Mouse (Mus musculus) midbrain, embryonic 16.5 days (tissue): ENCODE data around the gene Spata46. TPM values are rescaled to one million over a fixed set of nuclear protein-coding genes. Genes with fewer than 3 reads are reported as not detected.

ENCODE experiments used
- ATAC-seq: fragments of 200-750 bp; cut with Nextera tagmentation; 2 replicates; pipeline ENCODE4 v1.8.0; 2017; ENCODE audit warnings: moderate TSS enrichment
- H3K27ac ChIP-seq: fragments of 300-500 bp; sonication (generic); 2 replicates; pipeline ENCODE4 v1.5.1; 2014; ENCODE audit warnings: mild to moderate bottlenecking, low read length, mixed read lengths
- H3K27me3 ChIP-seq: fragments of 300-500 bp; sonication (generic); 2 replicates; pipeline ENCODE4 v1.6.1; 2014; ENCODE audit warnings: low read depth, low read length, mixed read lengths; ENCODE audit not compliant: control insufficient read depth, insufficient read depth
- H3K36me3 ChIP-seq: fragments of 300-500 bp; sonication (generic); 2 replicates; pipeline ENCODE4 v1.6.1; 2014; ENCODE audit warnings: mild to moderate bottlenecking, low read length, moderate library complexity, mixed read lengths; ENCODE audit not compliant: control insufficient read depth, insufficient read depth
- H3K4me1 ChIP-seq: fragments of 300-500 bp; sonication (generic); 2 replicates; pipeline ENCODE4 v1.6.1; 2014; ENCODE audit warnings: mild to moderate bottlenecking, low read length, mixed read lengths; ENCODE audit not compliant: control insufficient read depth, insufficient read depth
- H3K4me2 ChIP-seq: fragments of 300-500 bp; sonication (generic); 2 replicates; pipeline ENCODE4 v1.6.1; 2014; ENCODE audit warnings: mild to moderate bottlenecking, low read length, mixed read lengths
- H3K4me3 ChIP-seq: fragments of 300-500 bp; sonication (generic); 2 replicates; pipeline ENCODE4 v1.5.1; 2014; ENCODE audit warnings: low read depth, mild to moderate bottlenecking, low read length, moderate library complexity, mixed read lengths
- H3K9ac ChIP-seq: fragments of 300-500 bp; sonication (generic); 2 replicates; pipeline ENCODE4 v1.6.1; 2014; ENCODE audit warnings: low read depth, low read length, mixed read lengths
- H3K9me3 ChIP-seq: fragments of 300-500 bp; sonication (generic); replicated peaks from 2 replicates; pipeline ENCODE4 v1.6.1; 2014; ENCODE audit warnings: mild to moderate bottlenecking, low read length, mixed read lengths; ENCODE audit not compliant: control insufficient read depth, poor library complexity, severe bottlenecking
- WGBS: fragments of 180-500 bp; shearing (Covaris S2); extraction: QIAGEN DNeasy Blood & Tissue Kit; methylation state at CpG from one replicate; pipeline ENCODE4 v1.1.7; 2014; 5-methylcytosine and 5-hydroxymethylcytosine counted together
- polyA plus RNA-seq: library from polyadenylated mRNA; unstranded; fragments of >200 nt; fragmentation: Nextera tagmentation; extraction: Ambion mirVana; gene quantifications from 2 replicates; pipeline ENCODE4 v1.2.1, GENCODE M21; 2015

Gene Spata46
- polyA plus RNA-seq, 1 experiment from 2014 or later: 0.90 TPM

DNA sequence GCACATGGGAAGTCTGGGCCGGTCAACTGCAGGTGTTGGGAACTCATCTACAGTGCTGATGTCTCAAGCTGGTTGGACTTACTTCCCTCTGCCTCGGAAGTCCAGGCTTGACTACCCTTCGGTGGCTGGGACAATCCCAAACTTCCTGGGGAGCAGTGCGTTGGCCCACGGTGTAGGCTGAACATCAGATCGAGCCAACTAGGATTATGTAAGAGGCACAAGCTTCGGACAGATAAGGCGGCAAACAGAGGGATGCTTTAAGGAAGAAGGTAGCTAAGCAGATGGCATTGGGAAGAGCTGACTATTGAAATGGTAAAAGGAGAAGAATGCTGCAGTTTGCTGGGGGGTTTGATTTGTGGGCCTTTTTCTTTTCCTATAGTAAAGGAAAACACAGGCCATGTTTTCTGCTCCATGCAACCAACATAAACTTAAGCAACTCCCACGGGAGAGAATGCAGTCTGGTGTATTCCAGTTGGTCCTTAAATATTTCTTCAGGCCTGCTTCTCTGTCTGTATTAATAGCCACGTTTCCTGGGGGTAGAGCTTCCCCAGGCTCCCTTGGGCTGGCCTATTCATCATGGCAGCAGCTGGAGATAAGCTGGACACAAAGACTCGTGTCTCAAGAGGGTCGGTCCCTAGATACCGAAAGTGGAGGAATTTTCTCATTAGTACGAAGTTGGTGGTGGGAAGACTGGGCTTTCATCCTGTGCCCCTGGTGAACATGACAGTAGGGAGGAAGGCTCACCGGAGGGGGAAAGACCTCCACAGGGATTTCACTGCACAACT is 13.6 kb upstream of the Spata46 start:
- Histone ChIP-seq H3K27me3 (no peaks in the 10 kb centered on the region), H3K4me3 (no peak overlapping the region), H3K9me3 (no peaks in the 10 kb centered on the region; the same call in 1 of the 2 replicates), H3K9ac (no peak overlapping the region), H3K4me2 (no peak overlapping the region), H3K4me1 (no peaks in the 10 kb centered on the region), H3K27ac (no peak overlapping the region), H3K36me3 (no peaks in the 10 kb centered on the region)
- WGBS: 58% methylated on average over 15 of the region's 15 CpGs
- no peak for ATAC-seq

DNA sequence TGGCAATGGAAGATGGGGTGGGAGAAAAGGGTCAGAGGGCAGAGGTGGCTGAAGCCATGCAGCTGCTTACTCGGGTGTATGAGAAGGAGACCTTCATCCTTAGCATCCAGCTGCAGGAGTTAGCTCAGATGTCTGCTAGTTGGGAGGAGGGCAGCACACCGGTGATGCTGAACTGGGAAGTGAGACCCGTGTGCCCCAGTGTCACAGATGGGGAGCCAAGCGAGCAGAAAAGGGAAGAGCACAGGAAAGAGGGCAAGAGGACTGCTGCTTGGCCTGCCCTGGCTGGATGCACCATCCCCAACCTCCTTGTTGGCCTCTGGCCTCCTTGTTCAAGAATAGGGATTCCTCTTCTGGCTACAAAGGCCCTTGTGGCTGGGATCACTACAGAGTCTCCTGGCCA is 9.1 kb upstream of the Spata46 start:
- ATAC-seq: no peak
- Histone ChIP-seq H3K4me1 (no peaks in the 10 kb centered on the region), H3K27ac (no peak overlapping the region), H3K9ac (no peak overlapping the region), H3K4me3 (no peak overlapping the region), H3K27me3 (no peaks in the 10 kb centered on the region), H3K9me3 (no peaks in the 10 kb centered on the region), H3K4me2 (no peak overlapping the region), H3K36me3 (no peaks in the 10 kb centered on the region)
- WGBS: 78% methylated on average over 4 of the region's 4 CpGs

DNA sequence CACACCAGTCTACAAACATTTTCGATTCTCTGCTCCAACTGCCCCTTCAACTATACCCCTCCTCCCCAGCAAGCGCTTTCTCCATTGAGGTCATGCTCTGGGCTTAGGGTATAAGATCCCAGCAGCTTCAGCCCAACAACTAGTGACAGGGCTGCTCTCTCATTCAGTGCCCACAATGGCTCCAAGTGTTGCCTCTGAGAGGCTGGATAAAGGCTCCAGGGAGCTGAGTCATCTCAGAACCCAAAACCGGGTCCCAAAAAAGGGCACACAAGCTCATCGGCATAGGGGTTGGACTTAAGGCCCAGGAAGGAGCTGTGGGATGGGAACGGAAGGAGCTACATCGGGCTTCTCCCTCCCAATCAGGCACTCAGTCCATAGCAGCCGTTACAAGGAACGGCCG is 6.9 kb upstream of the Spata46 start:
- H3K4me2 ChIP-seq: no peak overlapping the region
- no peak overlapping the region for H3K9ac ChIP-seq
- H3K4me3 ChIP-seq: no peak overlapping the region
- no peak for ATAC-seq
- 94% methylated on average over 9 of the region's 9 CpGs for WGBS
- no peaks in the 10 kb centered on the region for H3K36me3 ChIP-seq
- no peaks in the 10 kb centered on the region for H3K4me1 ChIP-seq
- H3K27ac ChIP-seq: no peak overlapping the region
- H3K27me3 ChIP-seq: no peaks in the 10 kb centered on the region
- H3K9me3 ChIP-seq: no peaks in the 10 kb centered on the region

DNA sequence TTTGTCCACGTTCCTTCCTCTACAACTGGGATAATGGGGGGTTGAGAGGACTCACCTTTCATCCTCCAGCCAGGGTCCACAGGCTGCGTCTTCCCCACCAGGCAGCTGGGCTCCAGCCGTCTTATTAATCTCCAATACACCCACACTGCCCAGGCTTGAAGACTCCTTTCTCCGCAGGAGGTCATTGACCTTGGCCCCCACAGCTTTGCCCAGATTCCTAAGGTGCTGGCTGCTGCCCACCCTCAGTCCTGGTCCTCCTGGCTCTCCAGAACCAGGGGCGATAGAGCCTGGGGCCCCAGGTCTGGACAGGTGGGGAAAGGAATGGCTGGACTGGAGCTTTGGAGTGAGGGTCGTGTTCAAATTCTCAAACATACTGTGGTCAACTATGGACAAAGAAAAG is 6.1 kb upstream of the Spata46 start:
- no peak overlapping the region for H3K4me3 ChIP-seq
- no peak overlapping the region for H3K27ac ChIP-seq
- no peaks in the 10 kb centered on the region for H3K36me3 ChIP-seq
- no peaks in the 10 kb centered on the region for H3K9me3 ChIP-seq
- 76% methylated on average over 6 of the region's 6 CpGs for WGBS
- no peaks in the 10 kb centered on the region for H3K27me3 ChIP-seq
- no peaks in the 10 kb centered on the region for H3K4me1 ChIP-seq
- no peak overlapping the region for H3K4me2 ChIP-seq
- H3K9ac ChIP-seq: no peak overlapping the region
- ATAC-seq: no peak

DNA sequence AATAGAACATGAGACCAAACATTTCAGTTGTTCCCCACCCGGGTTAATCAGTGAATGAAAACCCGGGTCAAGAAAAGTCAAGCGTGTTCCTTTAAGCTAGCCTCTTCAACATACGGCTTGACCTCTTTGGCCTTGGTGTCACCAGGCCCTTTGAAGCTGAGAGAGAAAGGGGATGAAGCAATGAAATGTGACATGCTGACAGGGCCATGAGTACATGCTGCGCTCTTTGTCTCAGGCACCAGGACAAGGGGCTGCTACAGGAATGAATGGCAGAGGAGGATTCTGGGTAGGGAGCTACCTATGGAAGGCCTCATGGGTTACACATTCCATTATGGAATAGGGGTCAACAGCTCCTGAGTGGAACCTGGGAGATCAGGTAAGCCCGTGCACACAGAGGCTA is 5.5 kb upstream of the Spata46 start:
- H3K27ac ChIP-seq: no peak overlapping the region
- no peak overlapping the region for H3K9ac ChIP-seq
- 46% methylated on average over 6 of the region's 6 CpGs for WGBS
- H3K4me2 ChIP-seq: no peak overlapping the region
- H3K27me3 ChIP-seq: no peaks in the 10 kb centered on the region
- H3K4me3 ChIP-seq: no peak overlapping the region
- no peaks in the 10 kb centered on the region for H3K36me3 ChIP-seq
- no peaks in the 10 kb centered on the region for H3K4me1 ChIP-seq
- ATAC-seq: no peak
- no peaks in the 10 kb centered on the region for H3K9me3 ChIP-seq

DNA sequence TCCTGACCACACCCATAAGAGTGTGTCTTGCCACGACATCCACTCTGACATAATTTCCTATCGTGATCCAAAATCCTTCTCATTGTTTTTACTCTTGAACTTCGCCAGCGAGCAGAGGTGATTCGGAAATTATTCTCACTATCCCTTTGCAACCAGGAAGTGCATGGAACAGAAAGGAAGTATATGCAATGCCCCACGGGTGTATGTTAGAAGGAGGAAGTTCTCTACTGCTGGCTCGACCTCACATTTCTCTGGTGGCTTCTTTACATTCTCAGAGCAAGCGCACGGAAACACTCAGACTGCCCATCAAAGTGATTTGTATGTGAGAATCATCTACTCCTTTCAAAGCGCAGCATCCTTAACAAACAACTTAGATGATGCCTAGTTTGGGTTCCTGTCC is 3.6 kb upstream of the Spata46 start:
- Histone ChIP-seq H3K27me3 (no peaks in the 10 kb centered on the region), H3K36me3 (no peaks in the 10 kb centered on the region), H3K9ac (no peak overlapping the region), H3K9me3 (no peaks in the 10 kb centered on the region), H3K4me3 (no peak overlapping the region), H3K4me2 (no peak overlapping the region), H3K27ac (no peak overlapping the region), H3K4me1 (no peaks in the 10 kb centered on the region)
- ATAC-seq: no peak
- 94% methylated on average over 10 of the region's 10 CpGs for WGBS

DNA sequence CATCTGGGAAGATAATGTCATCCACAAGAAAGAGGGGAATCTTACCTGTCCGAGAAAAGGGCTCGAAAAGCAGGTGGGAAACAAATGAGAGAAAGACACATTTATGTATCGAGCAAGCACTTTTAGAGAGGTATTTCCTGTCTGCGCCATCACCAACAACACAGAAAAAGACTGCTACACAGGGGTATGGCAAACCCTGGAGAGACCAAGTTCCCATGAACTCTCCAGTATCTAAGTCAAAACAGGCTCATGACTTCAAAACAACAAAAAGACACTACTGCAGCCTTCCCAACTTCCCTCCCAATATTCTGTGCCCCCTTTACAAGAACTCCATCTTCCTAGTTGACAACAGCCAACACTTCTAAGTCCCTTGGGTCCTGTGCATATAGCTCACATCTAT is 2.4 kb upstream of the Spata46 start, which contains the start of gene Gm7694:
TSS of gene Gm7694 (minus strand) at position 101 of the 400 bp plus-strand sequence.
- H3K4me1 ChIP-seq: no peaks in the 10 kb centered on the region
- no peak within 1 kb of the TSS for H3K9ac ChIP-seq
- whole genome bisulfite sequencing: 95% methylated on average over 4 of the region's 4 CpGs
- H3K27ac ChIP-seq: no peak within 1 kb of the TSS
- H3K4me3 ChIP-seq: no peak within 1 kb of the TSS
- no peak within 1 kb of the TSS for H3K4me2 ChIP-seq
- no peaks in the 10 kb centered on the region for H3K36me3 ChIP-seq
- no peak for ATAC-seq
- no peaks in the 10 kb centered on the region for H3K9me3 ChIP-seq
- H3K27me3 ChIP-seq: no peaks in the 10 kb centered on the region

DNA sequence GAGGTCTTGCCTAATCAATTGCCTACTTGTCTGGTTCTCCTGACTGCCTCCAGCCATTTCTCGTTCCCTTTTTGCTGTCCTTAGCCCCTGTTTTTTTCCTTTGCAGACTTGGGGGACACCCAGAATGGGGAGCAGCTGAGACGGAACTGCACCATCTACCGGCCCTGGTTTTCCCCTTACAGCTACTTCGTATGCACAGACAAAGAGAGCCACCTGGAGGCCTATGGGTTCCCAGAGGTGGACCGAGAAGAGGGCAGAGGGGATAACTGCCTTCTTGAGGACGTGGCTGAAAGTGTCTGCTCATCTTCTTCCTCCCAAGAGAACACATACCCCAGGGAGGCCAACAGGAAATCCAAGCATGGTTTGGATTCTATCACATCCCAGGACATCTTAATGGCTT is 2.8 kb downstream of the Spata46 start:
- Histone ChIP-seq H3K36me3 (no peaks in the 10 kb centered on the region), H3K9me3 (no peaks in the 10 kb centered on the region), H3K27ac (no peak overlapping the region), H3K9ac (no peak overlapping the region), H3K27me3 (no peaks in the 10 kb centered on the region), H3K4me3 (no peak overlapping the region), H3K4me1 (no peaks in the 10 kb centered on the region), H3K4me2 (no peak overlapping the region)
- no peak for ATAC-seq
- WGBS: 81% methylated on average over 6 of the region's 6 CpGs

DNA sequence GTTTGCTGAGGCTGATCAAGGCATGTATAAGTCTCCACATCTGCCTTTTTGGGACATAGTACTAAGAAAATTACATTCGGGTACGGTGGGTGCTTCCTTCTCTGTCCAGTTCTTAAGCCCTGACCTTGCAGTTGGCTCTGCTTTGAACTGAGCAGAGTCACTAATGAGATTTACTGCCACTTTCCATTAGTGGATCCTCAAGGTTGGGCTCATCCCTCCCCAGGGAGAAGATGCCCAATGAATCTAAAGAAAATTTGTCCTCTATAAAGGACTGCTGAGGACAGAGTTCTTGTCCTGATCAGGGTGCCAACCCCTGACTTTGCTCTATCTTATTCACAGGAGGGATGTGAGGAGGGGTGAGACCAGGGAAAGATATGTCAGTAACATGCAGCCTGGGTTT is 13.4 kb downstream of the Spata46 start:
- H3K27ac ChIP-seq: no peak overlapping the region
- ATAC-seq: no peak
- H3K4me3 ChIP-seq: no peak overlapping the region

More for the DNA sequence above, 13.4 kb downstream of the Spata46 start:
- Histone ChIP-seq H3K4me1 (no peaks in the 10 kb centered on the region), H3K9ac (no peak overlapping the region), H3K27me3 (no peaks in the 10 kb centered on the region), H3K9me3 (no peaks in the 10 kb centered on the region), H3K4me2 (no peak overlapping the region), H3K36me3 (peaks cover 3% of the 10 kb centered on the region; the same call in 1 of the 2 replicates)
- WGBS: 72% methylated on average over 2 of the region's 2 CpGs
